Mouse (Mus musculus): ENCODE measurements around the gene Uaca. TPM values are rescaled to one million over a fixed set of nuclear protein-coding genes. Genes with fewer than 3 reads are reported as not detected.

Uaca gene
- under 1 TPM in 1 of 2 experiments, not detected in 1; 0.04 TPM for polyA plus RNA-seq (2017; shearing (Covaris generic))

GRCm38 (mm10) chr9:60794210-60794840 is at the start of gene Uaca:
TSS of gene Uaca (plus strand) at chr9:60794542.

Other genes starting within 250 kb of the Uaca start
- under 1 TPM; 0.56 to 1.00 TPM for gene Lrrc49, start 106.4 kb upstream of the Uaca start, polyA plus RNA-seq (2017; shearing (Covaris generic))
- under 1 TPM in 1 of 2 experiments, not detected in 1; 0.18 TPM for gene Larp6, start 81.6 kb upstream of the Uaca start, polyA plus RNA-seq (2017; shearing (Covaris generic))